Mouse (Mus musculus) urinary bladder, postnatal 0 days (tissue): ENCODE measurements around the gene Sprr2i. TPM values are rescaled to one million over a fixed set of nuclear protein-coding genes. Genes with fewer than 3 reads are reported as not detected.

Source experiments
- polyA plus RNA-seq: library from polyadenylated mRNA; unstranded; fragments of >200 nt; fragmentation: Nextera tagmentation; extraction: Ambion mirVana; gene quantifications from 2 replicates; pipeline ENCODE4 v1.2.1, GENCODE M21; 2015

Gene Sprr2i
- polyA plus RNA-seq = not detected in 2 replicates

DNA sequence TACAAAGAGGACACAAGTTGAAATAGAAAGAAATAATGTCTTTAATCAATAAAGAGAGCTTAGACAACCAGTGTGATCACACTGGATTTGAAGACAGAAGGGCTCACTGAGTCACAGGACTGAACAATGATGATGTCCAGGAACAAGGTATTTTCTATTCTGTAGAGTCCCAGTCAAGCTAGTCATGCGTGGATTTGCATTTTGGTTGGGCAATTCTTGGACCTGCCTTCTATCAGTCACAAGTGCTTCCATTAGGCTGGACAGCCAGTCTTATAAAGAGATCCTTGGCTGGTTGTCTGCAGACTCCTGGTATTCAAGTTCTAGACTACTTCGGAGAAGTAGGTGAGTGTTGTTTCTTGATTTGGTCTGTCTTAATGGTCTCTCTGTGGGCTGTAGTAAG, at the start of gene Sprr2i:
Gene Sprr2i (plus strand): TSS at position 301 of the 400 bp plus-strand sequence.

DNA sequence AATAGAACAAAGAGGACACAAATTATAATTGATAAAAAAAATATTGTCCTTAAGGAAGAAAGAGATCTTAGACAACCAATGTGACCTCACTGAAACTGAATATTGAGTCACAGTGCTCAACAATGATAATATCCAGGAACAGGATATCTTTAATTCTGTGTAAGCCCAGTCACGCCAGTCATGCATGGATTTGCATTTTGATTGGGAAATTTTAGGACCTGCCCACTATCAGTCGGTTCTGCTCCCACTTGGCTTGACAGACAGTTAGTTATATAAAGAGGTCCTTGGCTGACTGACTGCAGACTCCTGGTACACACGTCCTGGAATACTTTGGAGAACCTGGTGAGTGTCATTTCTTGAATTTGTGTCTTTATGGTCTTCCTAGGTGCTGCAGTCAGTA, 42.9 kb upstream of the Sprr2i start, which contains the start of gene Sprr2f:
Gene Sprr2f (plus strand): TSS at position 301 of the 400 bp plus-strand sequence.

DNA sequence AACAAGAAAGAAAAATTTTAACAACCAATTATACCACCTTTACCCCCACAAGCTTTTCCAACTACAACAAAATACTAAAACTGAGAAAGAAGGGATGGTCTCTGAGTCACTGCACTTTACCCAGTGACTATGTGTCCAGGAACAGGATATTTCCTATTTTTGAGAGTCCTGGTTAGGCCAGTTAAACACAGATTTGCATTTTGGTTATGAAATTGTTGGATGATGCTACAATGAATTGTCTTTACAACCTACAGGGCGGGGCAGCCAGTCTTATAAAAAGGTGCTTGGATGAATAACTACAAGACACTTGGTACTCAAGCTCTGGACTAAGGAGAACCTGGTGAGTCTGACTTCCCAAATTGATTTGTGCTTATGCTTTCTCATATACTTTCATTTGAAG, 22.4 kb upstream of the Sprr2i start, which contains the start of gene Sprr2h:
Gene Sprr2h (plus strand): TSS at position 301 of the 400 bp plus-strand sequence.

DNA sequence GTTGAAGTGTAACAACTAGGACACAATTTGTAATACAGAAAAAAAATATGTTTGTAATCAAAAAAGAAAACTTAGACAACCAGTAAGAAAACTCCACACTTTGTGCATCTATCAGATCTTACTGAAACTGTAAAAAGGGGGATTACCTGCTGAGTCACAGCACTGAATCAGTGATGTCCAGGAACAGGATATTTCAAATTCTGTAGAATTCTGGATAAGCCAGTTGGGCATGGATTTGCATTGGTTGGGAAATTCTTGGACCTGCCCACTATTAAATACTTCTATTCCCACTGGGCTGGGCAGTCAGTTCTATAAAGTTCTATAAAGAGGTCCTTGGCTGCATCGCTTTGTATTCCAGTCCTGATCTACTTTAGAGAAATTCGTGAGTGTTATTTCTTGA, 10.0 kb downstream of the Sprr2i start, which contains the start of gene Sprr2j-ps:
Gene Sprr2j-ps (plus strand): TSS at position 301 of the 400 bp plus-strand sequence.

DNA sequence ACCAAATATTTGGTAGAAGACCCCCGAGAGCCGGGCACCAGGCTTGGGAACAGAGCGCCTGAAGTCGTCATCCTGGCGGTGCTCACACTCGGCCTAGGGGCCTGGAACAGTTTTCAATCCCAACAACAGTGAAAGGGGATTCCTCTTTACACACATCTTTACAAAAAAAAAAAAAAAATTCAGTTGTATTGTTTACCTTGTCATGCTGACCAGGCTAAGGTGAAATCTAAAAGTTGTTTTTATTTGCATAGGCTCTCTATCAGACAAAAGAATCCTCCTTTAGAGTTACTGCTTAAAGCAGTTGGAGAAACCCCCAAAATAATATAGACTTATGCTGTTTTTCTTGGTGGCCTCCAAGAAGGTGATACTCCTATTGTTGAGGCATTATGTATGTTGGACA, 21.5 kb downstream of the Sprr2i start, which contains the start of gene Gm9774:
Gene Gm9774 (minus strand): TSS at position 101 of the 400 bp plus-strand sequence.

DNA sequence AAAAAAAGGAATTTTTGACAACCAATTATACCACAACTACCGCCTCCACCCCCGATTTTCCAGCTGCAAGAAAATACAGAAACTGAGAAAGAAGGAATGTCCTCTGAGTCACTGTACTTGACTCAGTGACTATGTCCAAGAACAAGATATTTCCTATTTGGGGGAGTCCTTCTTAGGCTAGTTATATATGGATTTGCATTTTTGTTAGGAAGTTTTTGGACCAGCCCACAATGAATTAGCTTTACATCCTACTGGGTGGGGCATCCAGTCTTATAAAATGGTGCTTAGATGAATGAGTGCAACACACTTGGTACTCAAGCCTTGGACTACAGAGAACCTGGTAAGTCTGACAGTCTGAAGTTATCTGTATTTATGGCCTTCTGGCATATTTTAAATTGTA, 24.5 kb downstream of the Sprr2i start, which contains the start of gene Sprr2k:
Gene Sprr2k (plus strand): TSS at position 301 of the 400 bp plus-strand sequence.

DNA sequence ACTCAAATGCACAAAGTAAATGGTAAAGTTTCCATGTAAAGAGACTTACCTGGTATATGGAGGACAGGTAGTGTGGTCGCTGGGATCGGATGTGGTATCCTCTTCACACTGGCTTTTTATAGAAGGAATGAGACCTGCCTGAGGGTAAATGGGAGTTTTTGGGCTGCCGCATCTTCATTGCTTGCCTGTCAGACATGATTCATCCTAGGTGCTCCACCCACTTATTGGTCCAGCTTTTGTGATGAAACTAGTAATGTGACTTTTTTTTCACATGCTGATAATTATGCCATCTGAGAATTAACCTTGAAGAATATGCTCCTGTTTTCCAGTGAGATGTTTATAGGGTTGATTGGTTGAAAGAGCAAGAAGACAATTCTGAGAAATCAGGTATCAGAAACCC, 30.9 kb downstream of the Sprr2i start, which contains the start of gene Sprr1b:
Gene Sprr1b (minus strand): TSS at position 101 of the 400 bp plus-strand sequence.

DNA sequence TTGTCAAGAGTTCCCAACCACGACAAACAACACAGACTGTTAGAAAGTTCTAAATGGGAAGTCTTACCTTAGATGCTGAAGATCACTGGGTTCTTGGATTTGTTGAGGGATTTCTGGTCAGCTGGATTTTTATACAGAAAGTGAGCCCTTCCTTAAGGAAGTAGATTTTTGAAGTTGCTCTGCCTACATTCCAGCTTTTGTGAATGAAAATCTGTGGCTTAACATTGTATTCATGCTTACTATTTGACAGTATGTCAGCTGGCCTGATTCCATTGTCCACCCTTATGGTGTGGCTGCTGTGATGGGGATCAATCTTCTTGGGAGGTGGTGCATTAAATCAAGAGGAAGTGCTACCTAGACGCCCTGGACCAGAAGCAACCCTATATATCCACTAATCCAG, 50.8 kb downstream of the Sprr2i start, which contains the start of gene Sprr3:
Gene Sprr3 (minus strand): TSS at position 101 of the 400 bp plus-strand sequence.

Other genes starting within 250 kb of the Sprr2i start
- gene Sprr2a1, start 192.2 kb upstream of the Sprr2i start, polyA plus RNA-seq = 27.0 and 30.2 TPM in 2 replicates
- 2,040 and 2,230 TPM in 2 replicates for gene Sprr2a2, start 192.1 kb upstream of the Sprr2i start, polyA plus RNA-seq
- gene Sprr2a3, start 122.6 kb upstream of the Sprr2i start, polyA plus RNA-seq = 744 and 757 TPM in 2 replicates
- gene Sprr2b, start 91.4 kb upstream of the Sprr2i start, polyA plus RNA-seq = 0.29 TPM in 1 of 2 replicates, not detected in the other
- gene Sprr2d, start 68.9 kb upstream of the Sprr2i start, polyA plus RNA-seq = 0.19 TPM in 1 of 2 replicates, not detected in the other
- not detected in 2 replicates for gene Sprr2e, start 55.8 kb upstream of the Sprr2i start, polyA plus RNA-seq
- 0.65 TPM in 1 of 2 replicates, not detected in the other for gene Sprr2f, start 42.8 kb upstream of the Sprr2i start, polyA plus RNA-seq
- gene Sprr2h, start 22.3 kb upstream of the Sprr2i start, polyA plus RNA-seq = 0.35 and 0.52 TPM in 2 replicates
- gene Sprr2j-ps, start 10.1 kb downstream of the Sprr2i start, polyA plus RNA-seq = not detected in 2 replicates
- 5.9 and 6.0 TPM in 2 replicates for gene Gm9774, start 21.4 kb downstream of the Sprr2i start, polyA plus RNA-seq
- gene Sprr2k, start 24.6 kb downstream of the Sprr2i start, polyA plus RNA-seq = 0.71 TPM in 1 of 2 replicates, not detected in the other
- gene Sprr1b, start 30.8 kb downstream of the Sprr2i start, polyA plus RNA-seq = not detected in 2 replicates
- gene Sprr3, start 50.7 kb downstream of the Sprr2i start, polyA plus RNA-seq = 0.73 and 0.78 TPM in 2 replicates
- gene Sprr1a, start 77.9 kb downstream of the Sprr2i start, polyA plus RNA-seq = 3,851 and 3,973 TPM in 2 replicates
- not detected in 2 replicates for gene Sprr4, start 92.5 kb downstream of the Sprr2i start, polyA plus RNA-seq
- not detected in 2 replicates for gene 2310046K23Rik, start 126.5 kb downstream of the Sprr2i start, polyA plus RNA-seq
- 142 and 152 TPM in 2 replicates for gene Ivl, start 165.7 kb downstream of the Sprr2i start, polyA plus RNA-seq
- not detected in 2 replicates for gene Smcp, start 181.0 kb downstream of the Sprr2i start, polyA plus RNA-seq
- gene 2210017I01Rik, start 199.5 kb downstream of the Sprr2i start, polyA plus RNA-seq = 0.31 TPM in 1 of 2 replicates, not detected in the other
- 2.0 and 3.0 TPM in 2 replicates for gene Lce6a, start 213.7 kb downstream of the Sprr2i start, polyA plus RNA-seq
- gene Lce1a1, start 240.3 kb downstream of the Sprr2i start, polyA plus RNA-seq = 0.19 TPM in 1 of 2 replicates, not detected in the other
- not detected in 2 replicates for gene Lce1b, start 248.9 kb downstream of the Sprr2i start, polyA plus RNA-seq